Mouse (Mus musculus) left cerebral cortex, adult 2 months (tissue): ENCODE data around the gene Cntnap2. TPM values are rescaled to one million over a fixed set of nuclear protein-coding genes. Genes with fewer than 3 reads are reported as not detected.

Experiments
- DNase-seq, 2 experiments: peaks; one replicate each; pipeline ENCODE4 v3.0.0; 2021 to 2022; ENCODE audit warnings: low spot score in 2 of 2, mixed read lengths in 1 of 2; ENCODE audit errors: extremely low spot score in 1 of 2
- H3K27ac ChIP-seq: fragments of 200-600 bp; 2 replicates; pipeline ENCODE4 v1.8.1; 2022
- H3K4me3 ChIP-seq: fragments of 200-600 bp; 2 replicates; pipeline ENCODE4 v1.8.1; 2022
- CTCF ChIP-seq: fragments of 200-600 bp; IDR thresholded peaks from 2 replicates; pipeline ENCODE4 v1.8.1; 2022; ENCODE audit warnings: antibody characterized with exemption, mild to moderate bottlenecking, moderate library complexity
- intact Hi-C: fragments of 180-260 bp; cut with DNase I; formaldehyde crosslinking; loops from one replicate; pipeline ENCODE4 v1.15.1; 2025
- total RNA-seq, 2 experiments: library from RNA; stranded (reverse); gene quantifications; 2 replicates each; pipeline ENCODE4 v1.2.3; 2021

Cntnap2 gene
- total RNA-seq, 2 experiments from 2014 or later: 116 to 119 TPM

- no peak for TF ChIP-seq CTCF
- intact Hi-C loops: no loop called here
- DNase-seq: no peak
- no peak overlapping the region for H3K27ac ChIP-seq
- H3K4me3 ChIP-seq: no peak overlapping the region
Measured at GRCm38 (mm10) chr6:45964494-45964893, 905.3 kb downstream of the Cntnap2 start.

GRCm38 (mm10) chr6:45974471-45975154, 915.5 kb downstream of the Cntnap2 start:
- Histone ChIP-seq H3K27ac (no peak overlapping the region), H3K4me3 (no peak overlapping the region)
- DNase-seq: no peak
- TF ChIP-seq CTCF: no peak
- intact Hi-C loops: no loop called here

- Histone ChIP-seq H3K27ac (no peak overlapping the region), H3K4me3 (no peak overlapping the region)
- no peak for TF ChIP-seq CTCF
- DNase-seq: no peak
- intact Hi-C loops: no loop called here
Measured at GRCm38 (mm10) chr6:45979171-45979570, 920.0 kb downstream of the Cntnap2 start.

DNA sequence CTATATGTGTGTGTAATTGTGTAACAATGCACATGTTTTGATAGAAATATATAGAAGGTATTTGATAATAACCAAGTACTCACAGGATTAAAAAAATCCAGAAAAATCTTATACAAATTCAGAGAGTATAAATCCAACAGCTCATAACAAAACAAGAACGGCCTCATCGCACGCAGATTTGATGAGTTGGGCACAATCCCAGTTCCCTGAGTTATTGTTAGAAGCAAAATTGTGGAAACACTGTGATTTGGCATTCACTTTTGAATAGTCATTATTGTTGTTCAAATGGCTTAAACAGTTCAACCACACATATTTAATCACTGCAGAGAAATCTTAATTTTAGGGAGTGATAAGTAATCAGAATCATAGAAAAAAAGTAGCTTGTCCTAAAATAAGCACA, 928.9 kb downstream of the Cntnap2 start:
- TF ChIP-seq CTCF: no peak
- intact Hi-C loops: no loop called here
- DNase-seq: no peak
- H3K27ac ChIP-seq: no peak overlapping the region
- no peak overlapping the region for H3K4me3 ChIP-seq

DNA sequence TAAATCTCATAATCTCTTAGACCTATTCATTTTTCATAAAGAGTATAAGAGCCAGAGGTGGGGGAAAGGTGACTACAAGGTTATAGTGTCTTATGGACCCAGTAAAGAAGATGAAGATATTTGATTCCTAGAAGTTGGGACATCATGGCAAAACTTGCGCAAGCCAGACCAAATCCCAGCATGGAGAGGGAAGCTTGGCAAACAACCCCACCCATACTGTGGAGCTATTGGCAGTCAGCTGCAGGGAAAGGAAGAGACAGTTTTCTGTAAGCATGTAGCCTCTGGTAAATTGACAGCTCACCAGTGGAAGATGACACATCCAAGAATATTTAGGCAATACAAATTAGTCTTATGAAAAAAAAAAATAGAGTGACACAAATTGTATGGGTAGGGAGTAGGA, 931.9 kb downstream of the Cntnap2 start:
- H3K27ac ChIP-seq: no peak overlapping the region
- H3K4me3 ChIP-seq: no peak overlapping the region
- DNase-seq: no peak
- intact Hi-C loops: no loop called here
- no peak for TF ChIP-seq CTCF

GRCm38 (mm10) chr6:46022515-46023143, 963.5 kb downstream of the Cntnap2 start:
- Histone ChIP-seq H3K27ac (no peak overlapping the region), H3K4me3 (no peak overlapping the region)
- intact Hi-C loops: no loop called here
- DNase-seq: no peak
- TF ChIP-seq CTCF: no peak

GRCm38 (mm10) chr6:46031821-46032594, 972.9 kb downstream of the Cntnap2 start:
- no peak overlapping the region for H3K27ac ChIP-seq
- TF ChIP-seq CTCF: no peak
- intact Hi-C loops: no loop called here
- no peak for DNase-seq
- no peak overlapping the region for H3K4me3 ChIP-seq

DNA sequence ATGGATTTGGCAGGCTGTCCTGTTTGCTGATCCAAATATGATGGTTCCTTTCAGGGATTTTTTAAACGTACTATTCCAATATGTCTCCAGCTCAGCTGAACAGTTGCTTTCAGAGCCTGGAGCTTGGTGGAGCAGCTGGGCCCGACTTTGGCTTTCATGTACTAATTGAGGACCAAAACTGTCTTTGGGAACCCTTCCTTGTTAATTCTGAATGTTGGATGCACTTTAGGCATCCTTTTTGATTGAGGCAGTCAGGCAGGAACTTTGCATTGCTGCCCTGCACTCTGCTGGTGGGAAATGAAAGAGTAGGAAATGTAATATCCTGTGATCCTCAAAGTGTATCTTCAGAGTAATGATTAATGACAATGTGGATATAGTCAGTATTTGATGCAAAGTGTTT, 974.0 kb downstream of the Cntnap2 start:
- Histone ChIP-seq H3K27ac (no peak overlapping the region), H3K4me3 (no peak overlapping the region)
- no peak for DNase-seq
- intact Hi-C loops: no loop called here
- peak; percentile 17; the same call in 1 of the 2 replicates for TF ChIP-seq CTCF

DNA sequence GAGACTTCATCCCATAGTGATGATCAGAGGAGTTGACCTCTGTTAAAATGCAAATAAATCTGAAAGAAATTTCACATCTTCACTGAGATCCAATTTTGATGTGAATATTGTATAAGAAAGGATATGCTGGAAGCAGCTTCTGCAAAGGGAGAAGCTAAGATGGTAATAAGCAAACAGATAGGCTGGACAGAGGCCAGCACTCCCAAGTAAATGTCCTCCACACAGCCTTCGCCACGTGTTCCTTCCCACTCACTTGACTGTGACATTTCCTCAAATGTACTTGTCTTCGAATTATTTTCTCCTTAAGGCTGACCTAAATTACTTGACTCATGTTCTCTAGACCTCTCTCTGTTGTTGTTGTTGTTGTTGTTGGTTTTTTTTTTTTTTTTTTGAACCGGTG, 981.5 kb downstream of the Cntnap2 start:
- no peak overlapping the region for H3K27ac ChIP-seq
- peak in 1 of 2 experiments; percentile 16 for DNase-seq
- intact Hi-C loops: no loop called here
- H3K4me3 ChIP-seq: no peak overlapping the region
- TF ChIP-seq CTCF: no peak

GRCm38 (mm10) chr6:46080236-46080635, 1021.1 kb downstream of the Cntnap2 start:
- intact Hi-C loops: no loop called here
- no peak for TF ChIP-seq CTCF
- H3K27ac ChIP-seq: no peak overlapping the region
- H3K4me3 ChIP-seq: no peak overlapping the region
- DNase-seq: no peak

DNA sequence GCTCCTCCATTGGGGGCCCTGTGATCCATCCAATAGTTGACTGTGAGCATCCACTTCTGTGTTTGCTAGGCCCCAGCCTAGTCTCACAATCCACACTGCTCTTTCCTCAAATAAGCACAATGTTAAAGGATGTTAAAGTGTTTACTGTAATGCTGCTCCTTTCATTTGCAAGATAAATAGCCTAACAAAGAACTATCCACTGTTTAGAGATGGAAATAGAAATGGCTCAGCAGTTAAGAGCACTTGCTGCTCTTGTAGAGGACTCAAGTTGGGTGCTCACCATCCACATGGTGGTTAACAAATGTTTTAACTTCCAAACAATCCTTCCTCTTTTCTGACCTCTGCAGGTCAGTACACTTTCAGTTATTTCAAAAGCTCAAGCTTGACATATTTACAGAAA, 1022.3 kb downstream of the Cntnap2 start:
- intact Hi-C loops: no loop called here
- Histone ChIP-seq H3K4me3 (no peak overlapping the region), H3K27ac (no peak overlapping the region)
- DNase-seq: no peak
- TF ChIP-seq CTCF: no peak

DNA sequence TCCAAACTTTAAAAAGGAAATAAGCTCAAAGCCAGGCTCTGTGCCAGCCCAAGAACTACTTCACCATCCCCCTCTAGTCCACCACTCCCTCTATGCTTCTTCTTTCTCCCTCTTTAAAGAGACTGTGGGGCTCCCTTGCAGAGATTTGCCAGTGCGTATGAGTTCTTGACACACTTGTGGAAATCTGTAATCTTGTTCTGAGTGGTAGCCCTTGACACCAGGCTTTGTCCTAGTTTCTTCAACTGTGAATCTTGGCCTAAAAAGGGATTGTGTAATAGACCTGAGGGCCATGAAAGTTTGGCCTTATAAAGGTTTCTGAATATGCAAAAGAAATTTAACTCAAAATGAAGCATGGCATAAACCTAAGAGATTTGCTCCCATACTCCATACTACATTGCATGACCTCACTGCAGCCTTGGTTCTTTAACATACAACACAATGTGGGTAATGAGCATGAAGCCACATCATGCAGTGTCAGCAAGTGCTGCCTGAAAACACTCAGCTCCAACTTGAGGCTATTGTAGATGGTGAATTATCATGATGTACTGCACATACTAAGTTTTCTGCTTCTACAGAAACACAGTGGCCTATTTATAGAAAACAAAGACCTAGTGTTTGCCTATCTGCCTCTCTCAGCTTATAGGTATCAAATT, 1084.2 kb downstream of the Cntnap2 start:
- DNase-seq: no peak
- Histone ChIP-seq H3K4me3 (no peak overlapping the region), H3K27ac (no peak overlapping the region)
- intact Hi-C loops: no loop called here
- TF ChIP-seq CTCF: no peak
